Mouse (Mus musculus) bone marrow, adult 2 months (tissue): ENCODE data around the gene Epb41l2.

Experiments used
- CTCF ChIP-seq: fragments of 200-500 bp; IDR thresholded peaks from 2 replicates; pipeline ENCODE4 v1.5.1; 2011; ENCODE audit warnings: low read length, control low read depth; ENCODE audit not compliant: control insufficient read depth, insufficient read depth
- POLR2A ChIP-seq: fragments of 200-500 bp; IDR thresholded peaks from 2 replicates; pipeline ENCODE4 v1.6.1; 2011; ENCODE audit warnings: low read depth, mild to moderate bottlenecking, control low read depth, low read length, borderline replicate concordance; ENCODE audit not compliant: control insufficient read depth

- TF ChIP-seq POLR2A (no peak), CTCF (no peak)
These were observed 77.3 kb downstream of the Epb41l2 start for GRCm38 (mm10) chr10:25436703-25437401.
